Mouse (Mus musculus) urinary bladder, adult 2 months (tissue): ENCODE data around the gene Gid4. TPM values are rescaled to one million over a fixed set of nuclear protein-coding genes. Genes with fewer than 3 reads are reported as not detected.
"Not testable (repeated sequence)": the region's sequence is repeated elsewhere in the genome, so short reads cannot be mapped to it uniquely, and the experiment has no call there.

Experiments used
- DNase-seq: peaks from one replicate; pipeline ENCODE4 v3.0.0; 2022; ENCODE audit warnings: low spot score
- polyA plus RNA-seq: library from polyadenylated mRNA; depleted of rRNA; stranded (reverse); fragments of >200 nt; gene quantifications from 2 replicates; pipeline ENCODE4 v1.2.3, GENCODE M21; 2012

The Gid4 gene
- polyA plus RNA-seq, 1 experiment = 21.5 TPM

DNA sequence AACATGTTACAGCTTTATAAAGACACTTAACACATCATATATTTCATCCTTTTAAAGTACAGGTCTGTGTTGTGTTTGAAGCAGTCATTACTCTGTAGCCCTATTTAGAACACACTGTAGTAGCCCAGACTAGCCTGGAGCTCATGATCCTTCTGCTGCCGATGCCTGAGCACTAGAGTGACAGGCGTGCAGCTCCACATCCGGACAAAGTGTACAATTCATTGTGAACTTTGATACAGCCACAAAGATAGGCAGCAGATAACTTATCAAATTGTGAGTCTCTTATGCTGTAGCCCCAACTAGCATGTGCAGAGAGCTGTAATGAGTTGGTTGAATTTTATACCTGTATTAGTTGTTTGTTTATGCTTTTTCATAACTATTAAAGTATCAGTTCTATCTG lies 10.7 kb downstream of the Gid4 start:
- no peak for DNase-seq

DNA sequence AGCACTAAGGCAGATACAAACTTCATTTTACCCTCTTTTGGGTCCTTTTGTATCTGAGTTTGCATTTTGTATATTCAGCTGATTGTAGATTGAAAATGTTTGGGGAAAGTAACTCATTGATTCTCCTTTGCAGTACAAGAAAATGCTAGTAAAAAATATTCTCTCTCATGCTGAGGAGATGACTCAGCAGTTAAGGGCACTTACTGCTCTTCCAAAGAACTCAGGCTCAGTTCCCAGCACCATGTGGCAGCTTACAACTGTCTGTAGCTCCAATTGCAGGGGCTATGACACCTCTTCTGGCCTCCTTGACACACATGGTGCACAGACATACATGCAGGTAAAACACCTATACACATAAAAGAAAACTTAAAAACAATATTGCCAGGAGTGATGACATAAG lies 16.6 kb downstream of the Gid4 start:
- no peak for DNase-seq

DNA sequence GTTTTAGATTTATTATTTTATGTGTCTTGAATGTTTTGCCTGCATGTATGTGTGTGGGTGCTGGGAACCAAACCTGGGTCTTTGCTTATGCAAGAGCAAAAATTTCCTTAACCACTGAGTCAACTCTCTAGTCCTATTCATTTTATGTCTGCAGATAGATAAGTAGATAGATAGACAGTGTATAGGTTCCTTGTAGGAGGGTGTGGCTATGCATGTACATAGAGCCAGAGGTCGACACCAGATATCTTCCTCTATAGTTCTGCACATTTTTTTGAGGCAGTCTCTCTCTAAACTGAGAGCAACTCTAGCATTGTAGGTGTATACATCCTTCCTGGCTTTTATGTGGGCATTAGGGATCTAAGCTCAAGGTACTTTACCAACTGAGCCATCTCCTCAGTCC lies 18.2 kb downstream of the Gid4 start:
- DNase-seq = no peak

DNA sequence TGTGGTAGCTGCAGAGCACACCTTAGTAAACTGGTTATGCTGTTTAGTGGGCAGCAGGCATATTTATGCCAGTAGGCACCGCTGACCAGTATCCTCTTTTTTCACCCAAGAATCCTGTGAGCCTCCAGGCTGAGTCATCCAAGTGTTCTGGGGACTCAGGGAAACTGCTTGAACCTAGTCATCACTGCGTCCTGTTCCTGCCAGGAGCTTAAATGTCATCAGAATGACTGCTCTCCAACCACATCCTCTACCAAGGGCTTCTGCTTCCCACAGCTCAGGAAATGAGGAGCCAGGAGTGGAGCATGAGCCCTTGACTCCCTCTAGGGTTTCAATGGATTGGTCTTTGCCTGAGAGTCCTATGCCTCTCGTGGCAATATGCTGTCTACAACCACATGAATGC lies 19.7 kb downstream of the Gid4 start:
- DNase-seq = no peak

DNA sequence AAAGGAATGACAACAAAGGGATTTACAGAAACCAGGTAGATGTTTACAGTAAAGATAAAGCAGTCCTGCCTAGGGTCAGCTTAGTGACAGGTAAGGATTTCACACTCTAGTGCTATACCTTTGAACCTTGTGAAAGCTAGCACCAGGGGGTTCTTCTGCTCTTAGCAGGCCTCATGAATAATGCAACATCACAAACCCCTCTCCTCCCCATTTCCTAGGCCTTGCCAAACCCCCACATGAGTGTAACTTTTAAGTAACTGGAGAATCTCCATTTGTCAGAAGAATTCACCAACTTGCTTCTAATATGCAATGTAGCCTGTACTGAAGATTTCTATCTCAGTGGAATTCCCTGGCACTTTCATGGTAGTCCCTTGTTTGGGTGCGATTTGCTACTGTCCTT lies 22.7 kb downstream of the Gid4 start:
- DNase-seq = not testable (repeated sequence)

DNA sequence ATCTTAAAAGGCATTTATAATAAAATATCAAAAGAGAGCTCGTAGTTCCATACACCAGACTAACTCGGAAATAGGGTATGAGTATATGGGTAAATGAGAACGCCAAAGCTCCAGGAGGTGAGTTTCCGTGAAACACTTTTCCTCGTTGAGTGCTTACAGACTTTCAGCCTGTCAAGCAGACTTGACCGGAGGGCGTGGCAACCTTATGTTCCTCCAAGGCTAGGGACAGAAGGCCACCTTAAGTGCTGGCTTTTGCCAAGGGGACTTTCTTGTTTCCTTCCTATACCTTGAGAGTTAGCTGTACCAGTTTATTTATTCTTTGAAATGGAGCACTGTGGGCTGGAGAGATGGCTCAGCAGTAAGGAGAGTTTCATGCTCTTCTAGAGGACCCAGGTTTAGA lies 23.2 kb downstream of the Gid4 start:
- no peak for DNase-seq

DNA sequence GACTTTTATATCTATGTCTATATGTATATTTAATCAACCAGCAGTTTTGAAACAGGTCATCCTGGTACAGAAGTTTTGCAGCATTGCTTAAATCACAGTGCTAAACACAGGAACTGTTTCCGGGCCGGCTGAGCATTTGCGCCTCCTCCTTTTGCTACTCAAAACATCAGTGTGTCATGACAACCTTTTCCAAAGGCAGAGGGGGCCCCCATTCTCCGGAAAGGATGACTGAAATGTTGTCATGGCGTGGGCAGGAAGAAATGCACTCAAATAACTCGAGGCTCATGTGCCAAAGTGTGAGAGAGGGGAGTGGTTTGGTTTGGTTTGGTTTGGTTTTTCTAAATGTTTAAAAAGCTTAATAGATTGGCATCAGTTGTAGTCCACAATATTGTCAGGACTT lies 26.0 kb downstream of the Gid4 start:
- DNase-seq = no peak

DNA sequence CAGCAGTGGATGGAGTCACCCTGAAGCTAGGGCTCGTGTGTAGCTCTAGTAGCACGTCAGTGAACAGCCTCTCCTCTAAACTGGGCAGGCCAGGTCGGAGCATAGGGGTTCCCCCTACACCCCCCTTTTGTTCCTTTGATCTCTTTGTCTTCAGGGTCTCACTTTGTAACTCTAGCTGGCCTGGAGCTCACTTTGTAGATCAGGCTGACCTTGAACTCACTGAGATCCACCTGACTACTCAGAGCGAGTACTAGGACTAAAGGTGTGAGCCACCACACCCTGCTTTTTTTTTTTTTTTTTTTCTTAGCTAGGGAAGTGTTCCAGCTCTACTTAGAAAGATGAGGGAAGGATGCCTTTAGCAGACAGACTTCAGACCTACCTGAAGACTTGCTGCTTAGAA lies 27.1 kb downstream of the Gid4 start:
- DNase-seq = no peak

DNA sequence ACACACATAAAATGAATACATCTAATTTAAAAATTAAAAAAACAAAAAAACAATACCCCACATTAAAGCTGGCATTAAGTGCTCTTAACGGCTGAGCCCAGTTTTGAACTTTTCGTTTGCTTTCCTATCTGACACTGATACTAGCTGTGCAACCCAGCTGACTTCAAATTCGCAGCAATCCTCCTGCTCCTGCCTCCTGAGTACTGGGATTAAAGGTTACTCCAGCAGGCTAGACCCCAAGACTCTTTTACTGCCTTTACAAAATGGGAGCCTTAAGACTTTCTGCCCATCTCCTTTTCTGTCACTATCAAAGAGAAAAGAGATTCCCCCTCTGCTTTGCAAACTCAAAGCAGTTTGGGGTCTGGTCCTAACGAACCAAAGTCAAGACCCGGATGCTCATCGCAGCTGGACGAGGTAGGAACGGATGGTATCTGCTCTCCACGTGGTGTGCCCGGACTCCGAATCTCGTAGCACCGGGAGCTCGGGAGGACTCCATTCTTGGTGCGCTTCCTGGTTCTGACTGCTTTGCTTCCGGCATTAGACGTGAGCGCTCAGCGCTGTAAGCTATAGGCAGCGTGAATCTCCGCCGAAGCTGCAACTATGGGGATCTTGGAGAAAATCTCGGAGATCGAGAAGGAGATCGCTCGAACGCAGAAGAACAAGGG lies 37.3 kb downstream of the Gid4 start, which contains the start of gene Drg2:
Gene Drg2, plus strand, starts transcription at position 512 of the 665 bp plus-strand sequence.
- peak; percentile 76 for DNase-seq

DNA sequence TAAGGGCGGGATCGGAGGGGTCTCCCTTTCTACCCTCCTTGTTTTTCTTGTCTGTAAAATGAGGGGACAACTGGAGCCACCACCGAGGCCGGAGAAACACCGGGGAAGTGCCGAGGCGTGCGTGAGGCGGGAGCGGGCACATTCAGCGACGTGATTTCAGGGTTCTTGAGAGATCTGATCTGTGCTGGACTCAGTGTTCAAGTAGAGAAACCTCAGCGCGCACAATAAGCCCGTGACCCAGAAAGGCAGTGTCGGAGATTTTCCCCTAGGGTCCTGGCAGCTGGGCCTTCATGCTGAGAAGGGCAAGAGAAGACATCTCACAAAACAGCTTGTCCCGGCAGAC lies 37.8 kb downstream of the Gid4 start:
- DNase-seq = no peak

DNA sequence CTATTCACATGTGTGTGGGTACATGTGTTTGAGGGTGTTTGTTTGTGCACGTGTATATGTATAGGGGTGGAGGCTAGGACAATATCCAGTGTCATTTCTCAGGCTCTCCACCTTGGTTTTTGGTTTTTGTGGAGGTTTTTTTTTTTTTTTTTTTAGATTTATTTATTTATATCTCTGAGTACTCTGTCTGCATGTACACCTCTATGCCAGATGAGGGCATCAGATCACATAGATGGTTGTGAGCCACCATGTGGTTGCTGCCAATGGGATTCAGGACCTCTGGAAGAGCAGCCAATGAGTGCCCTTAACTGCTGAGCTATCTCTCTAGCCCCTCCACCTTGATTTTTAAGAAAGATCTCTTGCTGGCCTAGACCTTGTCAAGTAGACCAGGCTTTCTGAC lies 41.0 kb downstream of the Gid4 start:
- no peak for DNase-seq

DNA sequence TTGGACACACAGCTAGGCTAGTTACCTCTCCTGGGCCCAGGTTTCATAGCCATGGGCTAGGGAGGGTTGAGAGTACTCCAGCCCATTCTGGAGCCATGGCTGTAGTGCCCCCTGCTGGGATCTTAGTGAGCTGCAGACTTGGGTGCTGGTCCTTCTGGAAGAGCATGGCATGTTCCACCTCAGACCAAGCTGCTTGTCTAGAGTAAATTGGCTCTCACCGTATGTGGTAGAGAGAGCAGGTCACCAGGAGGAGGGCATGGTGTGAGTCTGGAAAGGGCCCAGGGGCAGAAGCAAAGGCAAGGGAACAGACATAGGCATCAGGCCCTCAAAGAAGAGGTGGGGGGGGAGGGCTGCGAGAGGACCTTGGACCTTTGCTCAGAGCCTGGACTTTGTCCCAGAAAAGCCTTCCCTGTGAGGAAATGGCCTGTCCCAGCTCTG lies 49.0 kb downstream of the Gid4 start:
- DNase-seq = no peak

DNA sequence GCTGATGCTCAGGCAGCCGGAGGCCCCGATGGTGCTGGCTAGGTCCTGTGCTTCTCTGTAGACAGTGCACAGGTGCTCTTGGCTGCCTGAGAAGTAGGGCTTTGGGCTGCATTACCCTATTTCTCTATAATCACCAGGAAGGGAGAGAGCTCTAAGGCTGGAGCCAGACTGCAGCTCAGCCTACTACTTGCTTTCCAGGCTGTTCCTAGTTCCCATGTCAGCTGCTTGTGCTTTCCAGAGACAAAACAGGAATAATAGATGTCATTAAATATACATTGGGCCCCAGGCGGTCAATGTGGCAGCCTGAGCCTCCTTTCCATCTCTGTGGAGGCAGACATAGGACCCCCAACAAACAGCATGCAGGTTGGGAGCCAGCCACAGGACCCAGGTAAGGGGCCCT lies 52.1 kb downstream of the Gid4 start, which contains the start of gene Myo15:
Gene Myo15, plus strand, starts transcription at position 301 of the 400 bp plus-strand sequence.
- DNase-seq = no peak

DNA sequence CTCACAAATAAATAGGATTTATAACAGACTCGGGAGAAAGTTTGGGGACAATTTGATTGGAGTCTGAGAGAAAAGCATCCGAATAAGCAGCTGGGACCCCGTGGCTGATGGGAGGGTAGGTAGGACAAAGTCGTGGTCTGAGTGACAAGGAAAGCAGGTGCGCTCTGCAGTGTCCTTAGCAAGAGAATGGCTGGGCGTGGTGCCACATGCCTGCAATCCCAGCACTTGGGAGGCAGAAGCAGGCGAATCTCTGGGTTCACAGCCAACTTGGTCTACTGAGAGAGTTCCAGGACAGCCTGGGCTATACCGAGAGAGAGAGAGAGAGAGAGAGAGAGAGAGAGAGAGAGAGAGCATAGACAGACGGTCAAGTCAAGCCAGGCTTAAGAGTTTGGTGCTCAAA lies 53.8 kb downstream of the Gid4 start:
- DNase-seq = no peak

DNA sequence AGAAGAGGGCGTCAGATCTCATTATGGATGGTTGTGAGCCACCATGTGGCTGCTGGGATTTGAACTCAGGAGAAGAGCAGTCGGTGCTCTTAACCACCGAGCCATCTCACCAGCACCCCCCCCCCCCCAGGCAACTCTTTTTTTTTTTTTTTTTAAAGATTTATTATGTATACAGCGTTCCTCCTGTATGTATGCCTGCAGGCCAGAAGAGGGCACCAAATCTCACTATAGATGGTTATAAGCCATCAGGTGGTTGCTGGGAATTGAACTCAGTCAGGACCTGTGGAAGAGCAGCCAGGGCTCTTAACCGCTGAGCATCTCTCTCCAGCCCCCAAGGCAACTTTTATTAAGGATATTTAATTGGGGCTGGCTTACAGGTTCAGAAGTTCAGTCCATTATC lies 57.6 kb downstream of the Gid4 start:
- DNase-seq = no peak

DNA sequence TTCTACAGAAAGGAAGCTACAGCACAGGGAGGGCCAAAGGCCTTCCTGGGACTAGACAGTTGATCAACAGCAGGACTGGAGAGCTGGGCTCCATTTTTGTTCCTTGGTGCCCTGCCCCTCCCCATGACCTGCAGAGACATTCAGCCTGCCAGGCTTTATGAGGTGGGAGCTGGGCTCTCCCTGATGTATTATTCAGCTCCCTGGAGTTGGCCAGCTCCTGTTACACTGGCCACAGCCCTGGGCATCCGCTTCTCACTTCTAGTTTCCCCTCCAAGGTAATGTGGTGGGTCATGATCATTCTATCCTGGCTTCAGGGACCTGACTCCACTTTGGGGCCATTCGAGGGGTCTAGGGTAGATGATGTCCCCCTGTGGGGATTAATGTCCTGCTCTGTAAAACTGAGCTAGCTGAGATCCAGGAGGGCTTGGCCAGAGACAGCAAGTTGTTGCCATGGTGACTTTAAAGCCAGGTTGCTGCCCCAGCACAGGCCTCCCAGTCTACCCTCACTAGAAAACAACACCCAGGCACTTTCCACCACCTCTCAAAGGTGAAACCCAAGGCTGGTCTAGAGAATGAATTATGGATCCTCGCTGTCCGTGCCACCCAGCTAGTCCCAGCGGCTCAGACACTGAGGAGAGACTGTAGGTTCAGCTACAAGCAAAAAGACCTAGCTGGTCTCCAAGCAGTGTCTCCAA lies 58.9 kb downstream of the Gid4 start:
- DNase-seq = no peak

DNA sequence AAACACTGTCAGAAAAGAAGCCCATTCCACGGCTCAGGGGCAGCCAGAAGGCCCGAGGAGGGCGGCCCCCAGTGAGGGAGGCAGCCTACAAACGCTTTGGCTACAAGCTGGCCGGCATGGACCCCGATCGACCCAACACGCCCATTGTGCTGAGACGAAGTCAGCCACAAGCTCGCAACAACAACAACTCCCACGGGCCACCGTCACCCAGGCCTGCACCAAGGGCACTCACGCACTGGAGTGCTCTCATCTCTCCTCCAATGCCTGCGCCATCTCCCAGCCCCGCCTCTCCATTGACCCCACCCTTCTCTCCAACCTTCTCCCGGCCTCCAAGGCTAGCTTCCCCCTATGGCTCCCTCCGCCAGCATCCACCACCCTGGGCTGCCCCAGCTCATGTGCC lies 61.2 kb downstream of the Gid4 start:
- no peak for DNase-seq

DNA sequence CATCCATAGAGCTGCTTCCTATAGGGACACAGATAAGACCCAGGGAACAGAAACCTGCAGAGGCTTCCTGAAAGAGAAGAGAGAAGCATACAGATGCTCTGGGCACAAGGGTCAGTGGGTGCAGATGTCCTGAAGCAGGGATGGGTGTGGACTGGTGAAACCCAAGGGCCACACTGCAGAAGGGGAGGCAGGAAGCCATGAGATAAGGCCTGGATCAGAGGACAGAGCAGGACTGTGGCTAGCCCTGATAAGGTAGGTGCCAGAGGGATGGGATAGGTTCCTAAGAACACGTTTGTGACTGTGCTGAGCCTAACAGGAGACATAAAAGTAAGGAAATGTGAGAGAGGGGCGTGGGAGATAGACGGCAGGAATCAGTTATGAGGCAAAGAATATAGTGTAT lies 69.3 kb downstream of the Gid4 start:
- DNase-seq = no peak

DNA sequence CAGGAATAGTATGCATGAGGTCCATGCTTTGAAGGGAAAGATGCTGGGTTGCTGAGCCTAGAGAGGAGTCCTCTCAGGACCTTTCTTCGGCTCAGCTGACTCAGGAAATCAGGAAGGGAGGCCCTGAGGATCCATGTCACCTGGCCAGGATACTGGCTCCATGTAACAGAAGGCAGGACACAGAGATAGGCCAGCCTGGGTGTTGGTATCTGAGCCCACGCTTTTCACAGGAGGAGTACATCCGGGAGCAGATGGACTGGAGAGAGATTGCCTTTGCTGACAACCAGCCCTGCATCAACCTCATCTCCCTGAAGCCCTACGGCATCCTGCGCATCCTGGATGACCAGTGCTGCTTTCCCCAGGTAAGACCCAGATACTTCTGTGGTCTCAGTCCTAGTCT lies 75.8 kb downstream of the Gid4 start:
- DNase-seq = no peak

DNA sequence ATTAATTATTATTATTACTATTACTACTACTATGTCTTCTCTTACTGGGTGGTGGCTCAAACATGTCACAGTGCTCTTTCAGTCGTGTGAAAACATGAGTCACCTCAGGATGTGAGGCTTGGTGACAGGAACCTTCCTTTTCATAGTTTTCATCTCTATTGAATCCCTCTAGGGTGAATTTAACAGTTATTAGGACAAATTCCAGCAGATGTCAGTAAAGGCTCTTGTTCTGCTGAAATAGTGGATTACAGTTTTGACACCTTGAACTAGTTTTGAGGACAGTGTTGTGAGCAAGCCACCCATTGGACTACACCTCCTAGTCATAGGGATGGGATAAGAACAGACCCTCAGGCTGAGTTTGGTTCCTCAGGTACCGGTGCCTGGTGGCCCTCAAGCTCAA lies 78.7 kb downstream of the Gid4 start:
- DNase-seq = no peak
